Mouse (Mus musculus) T-helper 2 cell (primary cell): Measurements from ENCODE around the gene Lnx1.

Experiments used
- in situ Hi-C: fragments of 300-600 bp; cut with MboI, MseI; formaldehyde crosslinking; loops from one replicate; pipeline ENCODE4 v1.15.1; 2025; ENCODE audit warnings: high pct_unique_total_duplicates

The Lnx1 gene

GRCm38 (mm10) chr5:74653766-74654165 is 48.9 kb downstream of the Lnx1 start:
- in situ Hi-C loops, result no loop called here

GRCm38 (mm10) chr5:74649122-74649521 is 53.6 kb downstream of the Lnx1 start:
- in situ Hi-C loops, result no loop called here

- in situ Hi-C loops, result no loop called here
These were observed 54.5 kb downstream of the Lnx1 start for GRCm38 (mm10) chr5:74648216-74648615.

- in situ Hi-C loops, result no loop called here
These were observed 55.1 kb downstream of the Lnx1 start for GRCm38 (mm10) chr5:74647584-74647984.

GRCm38 (mm10) chr5:74642291-74642690 is 60.4 kb downstream of the Lnx1 start:
- in situ Hi-C loops, result no loop called here

GRCm38 (mm10) chr5:74641000-74641399 is 61.7 kb downstream of the Lnx1 start:
- in situ Hi-C loops, result no loop called here

GRCm38 (mm10) chr5:74640504-74640903 is 62.2 kb downstream of the Lnx1 start:
- in situ Hi-C loops, result no loop called here

- in situ Hi-C loops, result no loop called here
These were observed 63.2 kb downstream of the Lnx1 start for GRCm38 (mm10) chr5:74639516-74639915.

- in situ Hi-C loops, result no loop called here
These were observed 68.3 kb downstream of the Lnx1 start for GRCm38 (mm10) chr5:74634391-74634790.

GRCm38 (mm10) chr5:74633453-74633852 is 69.3 kb downstream of the Lnx1 start:
- in situ Hi-C loops, result no loop called here

- in situ Hi-C loops, result no loop called here
These were observed 70.2 kb downstream of the Lnx1 start for GRCm38 (mm10) chr5:74632369-74633114.

- in situ Hi-C loops, result no loop called here
These were observed 74.7 kb downstream of the Lnx1 start for GRCm38 (mm10) chr5:74628001-74628400.

GRCm38 (mm10) chr5:74624385-74624784 is 78.3 kb downstream of the Lnx1 start:
- in situ Hi-C loops, result no loop called here

- in situ Hi-C loops, result no loop called here
These were observed 79.3 kb downstream of the Lnx1 start for GRCm38 (mm10) chr5:74623316-74624000.

- in situ Hi-C loops, result no loop called here
These were observed 80.8 kb downstream of the Lnx1 start for GRCm38 (mm10) chr5:74621691-74622470.

- in situ Hi-C loops, result loop anchor here (10.0 kb wide), 1 partner anchor 536 kb away; the partner anchor contains the start of gene Pdgfra
These were observed 84.1 kb downstream of the Lnx1 start for GRCm38 (mm10) chr5:74618573-74619059.

GRCm38 (mm10) chr5:74617816-74618572 is 84.7 kb downstream of the Lnx1 start:
- in situ Hi-C loops, result loop anchor here (10.0 kb wide), 1 partner anchor 537 kb away; the partner anchor contains the start of gene Pdgfra

GRCm38 (mm10) chr5:74613491-74614151 is 89.1 kb downstream of the Lnx1 start:
- in situ Hi-C loops, result loop anchor here (10.0 kb wide), 1 partner anchor 541 kb away; the partner anchor contains the start of gene Pdgfra

- in situ Hi-C loops, result loop anchor here (10.0 kb wide), 1 partner anchor 542 kb away; the partner anchor contains the start of gene Pdgfra
These were observed 90.0 kb downstream of the Lnx1 start for GRCm38 (mm10) chr5:74612713-74613112.

GRCm38 (mm10) chr5:74610511-74610910 is 92.2 kb downstream of the Lnx1 start:
- in situ Hi-C loops, result loop anchor here (10.0 kb wide), 1 partner anchor 544 kb away; the partner anchor contains the start of gene Pdgfra
